Mouse (Mus musculus) naive thymus-derived CD4-positive, alpha-beta T cell, adult 2 months (primary cell): ENCODE results near the gene Samd4b.

Source experiments
- DNase-seq: peaks from one replicate; pipeline ENCODE4 v3.0.0-alpha.2; 2011; ENCODE audit warnings: low read depth

The Samd4b gene

GRCm38 (mm10) chr7:28587644-28588043 is 10.3 kb downstream of the Samd4b start:
- no peak for DNase-seq

- no peak for DNase-seq
Observed at GRCm38 (mm10) chr7:28586663-28587411, 11.1 kb downstream of the Samd4b start.

- no peak for DNase-seq
Observed at GRCm38 (mm10) chr7:28585001-28585400, 12.9 kb downstream of the Samd4b start.

GRCm38 (mm10) chr7:28584468-28584867 is 13.5 kb downstream of the Samd4b start:
- no peak for DNase-seq

- DNase-seq: no peak
Observed at GRCm38 (mm10) chr7:28583570-28584344, 14.2 kb downstream of the Samd4b start.

GRCm38 (mm10) chr7:28582841-28583240 is 15.1 kb downstream of the Samd4b start:
- no peak for DNase-seq

GRCm38 (mm10) chr7:28581721-28582120 is 16.2 kb downstream of the Samd4b start:
- no peak for DNase-seq

GRCm38 (mm10) chr7:28579826-28580225 is 18.1 kb downstream of the Samd4b start:
- no peak for DNase-seq

- no peak for DNase-seq
Observed at GRCm38 (mm10) chr7:28578543-28579053, 19.3 kb downstream of the Samd4b start.

- DNase-seq: no peak
Observed at GRCm38 (mm10) chr7:28577826-28578542, 20.0 kb downstream of the Samd4b start.

- no peak for DNase-seq
Observed at GRCm38 (mm10) chr7:28576271-28576914, 21.6 kb downstream of the Samd4b start.

- DNase-seq: no peak
Observed at GRCm38 (mm10) chr7:28575597-28575996, 22.3 kb downstream of the Samd4b start.

- no peak for DNase-seq
Observed at GRCm38 (mm10) chr7:28573236-28573635, 24.7 kb downstream of the Samd4b start.

GRCm38 (mm10) chr7:28572689-28573088 is 25.3 kb downstream of the Samd4b start:
- no peak for DNase-seq

GRCm38 (mm10) chr7:28570982-28571682 is 26.8 kb downstream of the Samd4b start:
- DNase-seq: no peak

GRCm38 (mm10) chr7:28570291-28570981 is 27.5 kb downstream of the Samd4b start:
- DNase-seq: no peak

- peak; percentile 83 for DNase-seq
Observed at GRCm38 (mm10) chr7:28568253-28568652, 29.7 kb downstream of the Samd4b start.

- DNase-seq: no peak
Observed at GRCm38 (mm10) chr7:28567539-28567938, 30.4 kb downstream of the Samd4b start.

- DNase-seq: peak; percentile 56
Observed at GRCm38 (mm10) chr7:28565407-28565806, 32.5 kb downstream of the Samd4b start.

- DNase-seq: no peak
Observed at GRCm38 (mm10) chr7:28562951-28563350, 35.0 kb downstream of the Samd4b start.

GRCm38 (mm10) chr7:28562371-28562770 is 35.6 kb downstream of the Samd4b start:
- no peak for DNase-seq
